Mouse (Mus musculus): ENCODE data around the gene B2m. TPM values are rescaled to one million over a fixed set of nuclear protein-coding genes. Genes with fewer than 3 reads are reported as not detected.

The B2m gene
- 7,736 TPM for polyA plus RNA-seq (2017; shearing (Covaris generic))

DNA sequence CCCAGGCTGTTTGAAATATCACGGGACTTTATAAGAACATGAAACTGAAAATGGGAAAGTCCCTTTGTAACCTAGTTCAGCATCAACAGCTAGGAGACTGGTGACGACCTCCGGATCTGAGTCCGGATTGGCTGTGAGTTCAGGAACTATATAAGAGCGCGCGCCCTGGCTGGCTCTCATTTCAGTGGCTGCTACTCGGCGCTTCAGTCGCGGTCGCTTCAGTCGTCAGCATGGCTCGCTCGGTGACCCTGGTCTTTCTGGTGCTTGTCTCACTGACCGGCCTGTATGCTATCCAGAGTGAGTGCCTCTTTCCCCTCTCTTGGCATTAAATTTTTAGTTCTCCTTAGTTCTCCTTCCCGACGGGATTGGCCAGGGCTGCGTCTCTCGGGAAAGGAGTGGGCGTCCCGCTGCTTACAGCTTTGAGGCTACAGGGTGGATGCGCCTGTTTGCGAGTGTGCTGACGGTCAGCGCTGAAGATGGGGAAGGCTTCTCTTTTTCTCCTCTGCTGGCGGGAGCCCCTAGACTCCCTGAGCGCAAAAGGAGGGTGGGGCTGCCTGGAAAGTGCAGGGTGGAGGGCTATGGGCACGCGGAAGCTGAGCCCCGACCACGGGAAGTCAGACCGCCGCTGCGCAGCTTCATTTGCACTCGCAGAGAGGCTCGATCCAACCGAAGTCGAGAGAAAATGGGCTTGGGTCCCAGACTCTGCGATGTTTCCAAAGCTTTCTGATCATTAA is at the start of gene B2m:
Gene B2m (plus strand): TSS at position 179 of the 734 bp plus-strand sequence.

GRCm38 (mm10) chr2:122117961-122118958 is 29.2 kb upstream of the B2m start, which contains the start of gene Spg11:
Spg11 (minus strand) TSS chr2:122118386.

GRCm38 (mm10) chr2:122160680-122161079 is 13.2 kb downstream of the B2m start, which contains the start of gene Trim69:
Trim69 (plus strand) TSS chr2:122160700.

GRCm38 (mm10) chr2:122186106-122186505 is 38.6 kb downstream of the B2m start, which contains the start of the genes Patl2 and Terb2:
Patl2 (minus strand) TSS chr2:122186189.
Terb2 (plus strand) TSS chr2:122186272.

Other genes with a start within 250 kb of the B2m start
- 53.0 TPM for gene Ctdspl2, start 191.7 kb upstream of the B2m start, polyA plus RNA-seq (2017; shearing (Covaris generic))
- gene Mageb3, start 191.6 kb upstream of the B2m start, polyA plus RNA-seq (2017; shearing (Covaris generic)) = not detected
- gene Eif3j1, start 119.1 kb upstream of the B2m start, polyA plus RNA-seq (2017; shearing (Covaris generic)) = 10.7 TPM
- 17.6 TPM for gene Spg11, start 29.3 kb upstream of the B2m start, polyA plus RNA-seq (2017; shearing (Covaris generic))
- gene Trim69, start 13.0 kb downstream of the B2m start, polyA plus RNA-seq (2017; shearing (Covaris generic)) = 0.13 TPM
- gene Patl2, start 38.5 kb downstream of the B2m start, polyA plus RNA-seq (2017; shearing (Covaris generic)) = 2.3 TPM
- not detected for gene Terb2, start 38.6 kb downstream of the B2m start, polyA plus RNA-seq (2017; shearing (Covaris generic))
- gene Sord, start 87.1 kb downstream of the B2m start, polyA plus RNA-seq (2017; shearing (Covaris generic)) = 4.0 TPM
- gene Duox2, start 150.8 kb downstream of the B2m start, polyA plus RNA-seq (2017; shearing (Covaris generic)) = not detected
- gene Duoxa2, start 151.2 kb downstream of the B2m start, polyA plus RNA-seq (2017; shearing (Covaris generic)) = not detected
- not detected for gene Duoxa1, start 166.0 kb downstream of the B2m start, polyA plus RNA-seq (2017; shearing (Covaris generic))
- not detected for gene Duox1, start 168.0 kb downstream of the B2m start, polyA plus RNA-seq (2017; shearing (Covaris generic))
- 7.4 TPM for gene Shf, start 221.5 kb downstream of the B2m start, polyA plus RNA-seq (2017; shearing (Covaris generic))

All from CD4-positive, CD25-positive, alpha-beta regulatory T cell (primary cell).